Mouse (Mus musculus) heart, postnatal 0 days (tissue): Measurements from ENCODE around the gene Ten1. TPM values are rescaled to one million over a fixed set of nuclear protein-coding genes. Genes with fewer than 3 reads are reported as not detected.

Experiments used
- ATAC-seq: fragments of 200-750 bp; cut with Nextera tagmentation; 2 replicates; pipeline ENCODE4 v1.8.0; 2017; ENCODE audit warnings: low read depth, moderate number of reproducible peaks, moderate library complexity; ENCODE audit not compliant: insufficient read depth
- DNase-seq: peaks from one replicate; pipeline ENCODE4 v3.0.0-alpha.2; 2016; ENCODE audit warnings: low spot score
- H3K27ac ChIP-seq: fragments of 300-500 bp; sonication (generic); 2 replicates; pipeline ENCODE4 v1.5.1; 2014; ENCODE audit warnings: low read depth, mild to moderate bottlenecking
- H3K27me3 ChIP-seq: fragments of 300-500 bp; sonication (generic); 2 replicates; pipeline ENCODE4 v1.6.1; 2014; ENCODE audit warnings: low read length, mixed read lengths; ENCODE audit not compliant: control insufficient read depth, insufficient read depth
- H3K36me3 ChIP-seq: fragments of 300-500 bp; sonication (generic); replicated peaks from 2 replicates; pipeline ENCODE4 v1.6.1; 2014; ENCODE audit warnings: low read length, mixed read lengths; ENCODE audit not compliant: control insufficient read depth, insufficient read depth
- H3K4me1 ChIP-seq: fragments of 300-500 bp; sonication (generic); 2 replicates; pipeline ENCODE4 v1.6.1; 2014; ENCODE audit warnings: antibody characterized with exemption; ENCODE audit not compliant: control insufficient read depth, insufficient read depth
- H3K4me2 ChIP-seq: fragments of 300-500 bp; sonication (generic); 2 replicates; pipeline ENCODE4 v1.6.1; 2014; ENCODE audit warnings: low read depth, mild to moderate bottlenecking, low read length, moderate library complexity
- H3K4me3 ChIP-seq: fragments of 300-500 bp; sonication (generic); 2 replicates; pipeline ENCODE4 v1.5.1; 2014; ENCODE audit warnings: low read depth, low read length
- H3K9ac ChIP-seq: fragments of 300-500 bp; sonication (generic); replicated peaks from 2 replicates; pipeline ENCODE4 v1.6.1; 2014; ENCODE audit warnings: low read depth, low read length, mixed read lengths
- H3K9me3 ChIP-seq: fragments of 300-500 bp; sonication (generic); replicated peaks from 2 replicates; pipeline ENCODE4 v1.6.1; 2016; ENCODE audit warnings: low read length; ENCODE audit not compliant: control insufficient read depth
- CTCF ChIP-seq: IDR thresholded peaks from 2 replicates; pipeline ENCODE4 v1.5.1; 2016; ENCODE audit warnings: antibody characterized with exemption, control low read depth, low read depth
- EP300 ChIP-seq: IDR thresholded peaks from 2 replicates; pipeline ENCODE4 v1.6.1; 2016; ENCODE audit warnings: antibody characterized with exemption, low read depth
- WGBS: fragments of 180-500 bp; shearing (Covaris S2); extraction: QIAGEN DNeasy Blood & Tissue Kit; methylation state at CpG from one replicate; pipeline ENCODE4 v1.1.7; 2014; 5-methylcytosine and 5-hydroxymethylcytosine counted together
- polyA plus RNA-seq: library from polyadenylated mRNA; unstranded; fragments of >200 nt; fragmentation: Nextera tagmentation; extraction: Ambion mirVana; gene quantifications from 2 replicates; pipeline ENCODE4 v1.2.1, GENCODE M21; 2015
- total RNA-seq: library from RNA; depleted of rRNA; stranded (reverse); fragments of >200 nt; gene quantifications from 2 replicates; pipeline ENCODE4 v1.2.3, GENCODE M21; 2014; ENCODE audit warnings: low replicate concordance

Ten1 gene
- total and polyA plus RNA-seq, 2 experiments from 2014 or later = 58.4 to 68.2 TPM

GRCm38 (mm10) chr11:116187226-116187930 lies 11.3 kb upstream of the Ten1 start:
- WGBS = 52% methylated on average over 11 of the region's 11 CpGs
- TF ChIP-seq EP300 (no peak), CTCF (no peak)
- H3K9me3 ChIP-seq = no peaks in the 10 kb centered on the region

GRCm38 (mm10) chr11:116194619-116195018 lies 4.0 kb upstream of the Ten1 start:
- DNase-seq (no peak), ATAC-seq (no peak)
- WGBS = 92% methylated on average over 8 of the region's 8 CpGs

More at GRCm38 (mm10) chr11:116187226-116187930, 11.3 kb upstream of the Ten1 start:
- DNase-seq = no peak
- peaks cover 14% of the 10 kb centered on the region for H3K4me1 ChIP-seq
- no peaks in the 10 kb centered on the region for H3K27me3 ChIP-seq
- no peak overlapping the region for H3K4me3 ChIP-seq
- H3K9ac ChIP-seq = no peak overlapping the region
- ATAC-seq = no peak
- H3K27ac ChIP-seq = peak overlapping the region; percentile 39; the same call in 1 of the 2 replicates
- H3K36me3 ChIP-seq = peaks cover 73% of the 10 kb centered on the region
- no peak overlapping the region for H3K4me2 ChIP-seq

GRCm38 (mm10) chr11:116195252-116195651 lies 3.4 kb upstream of the Ten1 start:
- Histone ChIP-seq H3K36me3 (peaks cover 26% of the 10 kb centered on the region), H3K27ac (peak overlapping the region; percentile 21; the same call in 1 of the 2 replicates), H3K9ac (no peak overlapping the region), H3K9me3 (no peaks in the 10 kb centered on the region), H3K4me3 (no peak overlapping the region), H3K4me1 (peaks cover 6% of the 10 kb centered on the region), H3K27me3 (no peaks in the 10 kb centered on the region), H3K4me2 (no peak overlapping the region; the same call in 1 of the 2 replicates)
- no peak for ATAC-seq
- TF ChIP-seq EP300 (no peak), CTCF (no peak)
- DNase-seq = peak; percentile 20
- WGBS = 56% methylated on average over 5 of the region's 5 CpGs

More at GRCm38 (mm10) chr11:116194619-116195018, 4.0 kb upstream of the Ten1 start:
- Histone ChIP-seq H3K36me3 (peaks cover 32% of the 10 kb centered on the region), H3K4me3 (no peak overlapping the region), H3K27ac (0 out of 2 replicates have a peak overlapping the region, but pooled peaks have one; percentile 10), H3K27me3 (no peaks in the 10 kb centered on the region), H3K9me3 (no peaks in the 10 kb centered on the region), H3K9ac (no peak overlapping the region), H3K4me2 (no peak overlapping the region), H3K4me1 (peaks cover 6% of the 10 kb centered on the region)
- TF ChIP-seq EP300 (no peak), CTCF (no peak)

- 82% methylated on average over 3 of the region's 3 CpGs for WGBS
- ATAC-seq = no peak
- H3K9ac ChIP-seq = no peak overlapping the region
- no peaks in the 10 kb centered on the region for H3K9me3 ChIP-seq
- peaks cover 6% of the 10 kb centered on the region for H3K4me1 ChIP-seq
- no peak for DNase-seq
- TF ChIP-seq CTCF (no peak), EP300 (no peak)
- H3K27me3 ChIP-seq = no peaks in the 10 kb centered on the region
- H3K27ac ChIP-seq = no peak overlapping the region
- peaks cover 16% of the 10 kb centered on the region for H3K36me3 ChIP-seq
- no peak overlapping the region for H3K4me3 ChIP-seq
- no peak overlapping the region for H3K4me2 ChIP-seq
These were observed 2.3 kb upstream of the Ten1 start for GRCm38 (mm10) chr11:116196336-116196735.

- TF ChIP-seq CTCF = no peak
- no peak for TF ChIP-seq EP300
- WGBS = 94% methylated on average over 18 of the region's 18 CpGs
These were observed 1.6 kb upstream of the Ten1 start for GRCm38 (mm10) chr11:116196866-116197583.

More at GRCm38 (mm10) chr11:116196866-116197583, 1.6 kb upstream of the Ten1 start:
- peak overlapping the region; percentile 67; the same call in 1 of the 2 replicates for H3K4me3 ChIP-seq
- peak overlapping the region; percentile 70; the same call in 1 of the 2 replicates for H3K4me2 ChIP-seq
- no peak for ATAC-seq
- 0 out of 2 replicates have a peak overlapping the region, but pooled peaks have one; percentile 11 for H3K9ac ChIP-seq
- peaks cover 11% of the 10 kb centered on the region; the same call in 1 of the 2 replicates for H3K36me3 ChIP-seq
- H3K27ac ChIP-seq = no peak overlapping the region
- no peak for DNase-seq
- H3K9me3 ChIP-seq = no peaks in the 10 kb centered on the region
- peaks cover 6% of the 10 kb centered on the region for H3K4me1 ChIP-seq
- H3K27me3 ChIP-seq = no peaks in the 10 kb centered on the region
